Mouse (Mus musculus): ENCODE data around the gene Nox3.
A peak's percentile ranks its signal among the peaks of the same experiment; 100 is the strongest.

Gene Nox3

DNA sequence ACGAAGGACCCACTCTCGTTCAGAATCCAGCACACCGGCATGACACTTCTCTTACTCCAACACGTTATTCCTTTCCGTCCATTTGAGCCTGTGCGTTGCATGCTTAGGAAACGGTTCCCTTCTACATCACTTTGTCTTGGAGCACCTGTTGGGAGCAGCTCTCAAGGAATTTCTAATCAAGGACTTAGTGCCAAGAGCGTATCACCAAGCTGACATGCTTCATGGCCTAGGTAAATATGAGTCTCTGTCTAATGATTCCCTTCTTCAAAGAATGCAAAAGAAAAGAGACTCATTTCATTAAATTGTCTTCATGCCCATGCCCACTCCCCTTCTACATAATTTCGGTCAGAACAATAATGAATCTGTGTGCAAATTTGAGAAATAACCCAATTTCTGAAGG lies at the start of gene Nox3:
Gene Nox3, minus strand, starts transcription at position 101 of the 400 bp plus-strand sequence.
- no peak for DNase-seq

DNA sequence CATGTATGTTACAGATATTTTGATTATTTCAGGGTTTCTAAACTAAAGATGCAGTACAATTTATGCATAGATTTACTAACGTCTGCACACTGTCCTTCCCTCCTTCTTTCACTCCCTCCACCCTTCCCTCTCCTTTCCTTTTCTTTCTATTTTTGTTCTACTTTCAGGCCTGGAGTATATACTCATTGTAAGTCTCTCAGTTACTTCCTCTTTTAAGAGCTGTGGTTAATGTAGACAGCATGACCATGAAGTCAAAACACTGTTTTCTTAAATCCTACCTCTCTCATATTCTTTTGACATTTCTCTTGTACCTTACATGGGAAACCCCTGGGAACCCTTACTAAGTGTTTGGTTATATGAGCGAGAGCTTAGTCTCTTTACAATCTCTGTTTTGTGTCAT lies 48.3 kb upstream of the Nox3 start:
- DNase-seq: no peak

DNA sequence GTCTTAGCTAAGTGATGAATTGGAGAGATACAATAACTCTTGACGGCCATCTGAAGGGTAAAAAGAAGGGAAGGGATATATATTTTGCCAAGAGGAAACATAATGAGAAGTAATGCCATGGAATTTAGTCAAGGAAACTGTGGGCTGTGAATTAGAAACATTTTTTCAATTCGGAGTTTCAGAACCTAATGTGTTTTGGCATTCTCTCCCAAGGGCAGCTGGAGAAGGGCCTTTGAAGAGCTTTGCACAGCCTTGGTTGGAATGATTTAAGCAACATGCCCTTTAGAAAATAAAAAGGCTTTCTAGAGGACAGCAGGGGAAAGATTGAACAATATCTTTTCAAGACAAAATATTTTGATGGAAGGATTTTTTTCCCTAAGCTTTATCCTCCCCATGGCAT lies 40.9 kb upstream of the Nox3 start:
- DNase-seq: no peak

DNA sequence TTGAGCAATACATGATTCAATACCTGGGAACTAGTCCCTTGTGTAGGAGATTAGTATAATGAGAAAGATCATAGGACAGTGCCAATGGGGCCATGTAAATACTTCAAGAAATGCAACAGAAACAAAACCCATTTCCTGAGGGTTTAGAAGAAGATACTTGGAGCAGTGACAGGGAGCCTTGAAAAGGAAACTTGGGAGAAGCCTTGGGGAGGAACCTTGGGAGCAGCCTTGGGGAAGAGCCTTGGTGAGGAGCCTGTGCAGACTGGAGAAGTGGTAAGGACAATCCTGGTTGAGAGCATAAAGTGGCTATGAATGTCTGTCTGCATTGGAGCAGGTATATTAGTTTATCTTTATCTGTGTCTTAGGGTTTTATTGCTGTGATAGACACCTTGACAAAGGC lies 38.2 kb upstream of the Nox3 start:
- no peak for DNase-seq

DNA sequence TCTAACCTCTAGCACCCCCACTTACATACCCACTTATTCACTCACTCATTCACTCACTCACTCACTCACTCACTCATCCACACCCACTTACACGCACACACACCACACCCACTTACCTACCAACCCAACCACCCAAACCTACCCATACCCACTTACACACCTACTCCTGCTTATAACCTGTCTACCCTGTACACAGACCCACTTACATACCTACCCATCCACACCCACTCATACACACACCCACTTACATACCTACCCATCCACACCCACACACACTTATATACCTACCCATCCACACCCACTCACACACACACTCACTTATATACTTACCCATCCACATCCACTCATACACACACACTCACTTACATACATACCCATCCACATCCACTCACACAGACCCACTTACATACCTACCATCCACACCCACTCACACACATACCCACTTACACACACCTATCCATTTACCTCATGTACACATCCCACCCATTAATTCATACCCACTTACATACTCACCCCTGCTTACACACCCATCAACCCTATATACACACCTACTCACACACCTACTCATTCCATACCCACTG lies 9.4 kb upstream of the Nox3 start:
- no peak for DNase-seq

DNA sequence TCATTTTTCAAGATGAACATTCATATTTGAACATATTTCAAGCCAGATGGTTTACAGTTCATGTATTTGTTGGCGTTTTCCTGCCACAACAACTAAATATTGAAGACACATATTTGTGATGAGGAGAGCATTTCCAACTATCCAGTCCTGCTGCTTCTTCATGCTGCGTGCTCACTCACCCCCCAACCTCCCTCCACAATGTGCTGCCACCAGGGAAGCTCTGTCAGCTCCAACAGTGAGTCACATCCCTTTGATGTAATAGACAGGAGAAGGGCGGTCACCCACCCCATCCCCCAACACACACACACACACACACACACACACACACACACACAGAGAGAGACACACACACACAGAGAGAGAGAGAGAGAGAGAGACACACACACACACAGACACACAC lies 6.3 kb upstream of the Nox3 start:
- no peak for DNase-seq

DNA sequence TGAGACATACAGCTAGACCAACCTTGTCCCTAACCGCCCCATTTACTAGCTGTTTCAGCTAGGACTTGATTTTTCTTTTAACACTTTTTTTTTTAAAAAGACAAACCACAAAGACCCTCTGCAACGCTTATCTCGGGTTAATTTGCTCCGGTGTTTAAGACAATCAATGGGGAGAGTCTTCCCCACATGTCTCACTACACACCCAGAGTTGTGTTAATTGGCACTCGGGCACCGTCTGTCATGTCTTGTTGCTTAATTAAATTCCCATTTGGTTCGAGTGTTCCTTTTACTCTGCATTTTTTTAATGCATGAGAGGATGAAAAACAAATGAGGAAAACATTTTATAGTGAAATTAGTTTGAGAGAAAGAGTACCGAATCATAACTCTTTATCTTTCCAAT lies 3.2 kb downstream of the Nox3 start:
- no peak for DNase-seq

DNA sequence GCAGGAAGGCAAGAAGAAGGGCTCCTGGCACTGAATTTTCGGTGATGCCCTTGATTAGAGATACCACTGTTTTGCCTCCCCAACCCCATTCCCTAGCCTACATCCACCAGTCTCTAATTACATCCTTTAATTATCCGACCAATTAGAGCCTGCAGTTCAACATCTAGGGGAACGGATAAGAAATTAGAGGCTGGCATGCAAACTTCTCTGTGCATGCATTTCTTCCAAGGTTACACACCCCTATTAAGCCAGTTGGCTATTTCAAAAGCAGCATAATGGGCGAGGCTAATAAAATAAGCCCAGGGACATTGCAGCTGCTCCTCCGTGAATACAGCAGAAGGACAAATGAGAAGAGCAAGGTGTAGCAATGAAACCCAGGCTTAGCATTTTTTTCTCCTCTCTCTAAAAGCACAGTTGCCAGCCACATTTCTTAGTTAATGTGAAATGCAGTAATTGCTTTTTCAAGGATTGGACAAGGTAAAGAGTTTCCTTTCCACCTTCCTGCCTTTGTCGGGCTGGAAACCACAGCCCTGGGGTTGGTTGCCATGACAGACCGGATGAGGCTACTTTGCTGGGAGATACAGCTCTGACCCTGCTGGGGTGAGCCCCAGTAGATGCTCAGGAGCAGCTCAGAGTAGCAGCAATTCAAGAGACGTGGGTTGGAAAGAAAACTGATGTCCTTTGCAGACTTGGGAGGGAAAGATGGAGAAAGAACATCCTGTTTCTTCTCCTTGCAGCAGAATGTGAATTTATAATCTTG lies 5.4 kb downstream of the Nox3 start:
- DNase-seq: no peak

DNA sequence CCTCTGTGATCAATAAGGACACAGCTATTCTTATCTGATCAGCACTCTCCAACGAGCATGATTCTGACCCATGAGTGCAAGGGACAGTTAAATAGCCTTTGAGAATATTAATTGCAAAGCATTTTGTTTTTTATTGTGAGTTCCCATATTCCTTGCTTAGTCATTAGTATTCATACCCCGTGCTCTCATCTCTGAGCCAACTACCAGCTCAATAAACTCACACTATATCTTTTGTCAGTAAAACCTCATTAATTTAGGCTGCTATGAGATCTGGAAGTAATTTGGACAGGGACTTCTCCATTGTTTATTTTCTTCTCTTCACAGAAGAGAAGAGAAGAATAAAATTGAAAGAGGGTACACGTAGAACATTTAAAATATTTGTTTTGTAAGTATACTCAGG lies 12.4 kb downstream of the Nox3 start:
- no peak for DNase-seq

DNA sequence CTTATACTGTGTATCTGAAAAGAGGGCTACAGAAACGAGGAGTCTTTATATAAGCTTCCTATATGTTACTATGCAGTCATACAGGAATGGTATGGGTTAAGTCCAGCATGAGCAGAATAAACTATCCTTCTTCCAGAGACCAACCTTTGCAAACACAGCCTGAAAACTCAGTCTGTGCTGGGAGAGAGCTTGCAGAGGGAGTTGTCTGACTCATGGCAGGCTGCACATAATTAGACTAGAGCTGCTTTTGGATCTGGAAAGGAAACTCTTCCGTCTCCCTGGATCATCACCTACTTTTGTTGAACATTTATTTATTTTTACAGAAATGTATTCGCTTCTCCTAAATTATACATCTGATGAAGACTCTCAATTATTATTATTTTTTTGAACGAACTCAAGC lies 26.8 kb downstream of the Nox3 start:
- no peak for DNase-seq

DNA sequence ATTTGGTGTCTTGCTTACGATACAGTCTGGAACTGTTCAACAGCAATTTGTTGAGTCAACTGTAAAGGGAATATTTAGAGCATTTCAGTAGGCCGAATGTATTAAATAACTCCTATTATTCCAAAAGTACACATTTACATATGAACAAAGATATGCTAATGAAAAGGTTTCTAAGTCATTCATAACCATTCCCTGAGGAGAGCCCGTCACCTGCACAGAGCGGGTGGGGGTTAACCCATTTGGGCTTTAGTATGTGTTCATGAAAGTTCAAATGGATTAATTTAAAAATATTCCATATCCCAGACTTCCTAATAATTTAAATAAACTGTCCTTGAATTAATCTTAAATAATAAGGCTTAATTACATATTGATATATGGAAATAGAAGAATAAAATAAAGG lies 28.8 kb downstream of the Nox3 start:
- DNase-seq: no peak

DNA sequence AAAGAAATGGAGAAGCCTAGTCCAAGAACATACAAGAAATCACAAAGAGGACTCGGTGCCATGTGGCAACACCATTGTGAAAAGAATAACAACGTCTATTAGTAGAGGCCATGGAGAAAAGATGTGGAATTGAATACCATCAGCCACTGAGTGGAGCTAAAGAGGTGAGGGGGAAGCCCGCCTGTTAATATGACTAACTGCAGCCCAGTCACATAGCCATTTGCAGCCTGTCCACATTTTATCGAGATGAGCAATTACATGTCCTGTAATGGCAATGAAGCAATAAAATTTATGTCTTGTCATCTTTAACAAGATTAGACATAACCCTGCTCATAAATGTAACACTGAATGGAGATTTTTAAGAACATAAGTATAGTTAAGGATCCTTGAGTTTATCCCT lies 30.7 kb downstream of the Nox3 start:
- DNase-seq: no peak

DNA sequence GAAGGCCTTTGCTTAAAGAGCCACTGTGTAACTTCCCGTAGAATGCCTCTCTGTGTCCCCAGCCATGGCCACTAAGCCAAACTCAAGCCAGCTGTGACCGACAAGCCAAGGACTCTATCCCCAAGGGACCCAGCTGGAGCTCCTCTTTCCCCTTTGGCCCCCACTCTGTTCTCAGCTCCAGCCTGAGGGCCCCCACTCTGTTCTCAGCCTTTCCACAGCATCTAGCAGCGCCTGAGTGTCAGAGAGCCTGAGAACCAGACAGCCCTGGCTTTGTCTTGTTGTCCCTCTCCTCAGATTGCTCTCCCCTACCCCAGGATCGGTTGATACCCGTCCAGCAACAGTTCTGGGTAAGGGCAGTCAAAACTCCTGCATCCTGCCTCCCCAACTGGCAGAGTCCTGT lies 36.6 kb downstream of the Nox3 start:
- no peak for DNase-seq

DNA sequence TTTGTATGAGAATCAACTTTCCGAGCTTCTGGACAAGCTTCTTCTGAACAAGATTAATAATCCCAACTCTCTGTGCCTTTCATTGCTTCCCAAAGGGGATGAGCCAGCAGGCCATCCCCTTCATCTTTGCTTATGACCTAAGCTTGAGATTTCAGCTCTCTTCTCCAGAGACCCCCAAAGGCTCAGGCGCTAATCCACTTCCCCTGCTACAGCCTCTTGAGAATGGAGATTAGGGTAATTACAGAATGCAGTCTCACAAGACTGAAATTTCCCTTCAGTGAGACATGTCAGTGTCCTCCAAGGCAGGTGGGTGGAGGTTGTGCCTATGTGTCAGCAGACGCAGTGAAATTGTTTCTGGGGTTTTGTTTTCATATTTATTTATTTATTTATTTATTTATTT lies 45.7 kb downstream of the Nox3 start:
- no peak for DNase-seq

DNA sequence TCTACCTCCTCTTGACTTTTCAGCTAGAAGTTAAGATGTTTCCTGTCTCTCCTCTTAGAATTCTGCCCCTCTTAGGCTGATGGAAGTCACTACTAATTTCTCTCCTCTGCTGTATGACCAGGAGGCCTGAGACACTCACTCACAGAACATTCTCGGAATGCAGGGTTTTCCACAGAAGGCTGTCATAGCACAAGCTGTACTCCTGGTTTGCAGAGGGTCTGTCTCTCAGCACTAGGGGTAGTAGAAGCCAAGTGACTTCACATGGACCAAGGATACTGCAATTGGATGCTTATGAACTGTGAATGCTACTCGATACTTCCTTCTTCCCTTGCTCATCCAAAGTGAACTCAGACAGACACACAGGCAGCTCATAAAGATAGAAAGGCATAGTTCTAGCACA lies 52.5 kb downstream of the Nox3 start:
- no peak for DNase-seq

DNA sequence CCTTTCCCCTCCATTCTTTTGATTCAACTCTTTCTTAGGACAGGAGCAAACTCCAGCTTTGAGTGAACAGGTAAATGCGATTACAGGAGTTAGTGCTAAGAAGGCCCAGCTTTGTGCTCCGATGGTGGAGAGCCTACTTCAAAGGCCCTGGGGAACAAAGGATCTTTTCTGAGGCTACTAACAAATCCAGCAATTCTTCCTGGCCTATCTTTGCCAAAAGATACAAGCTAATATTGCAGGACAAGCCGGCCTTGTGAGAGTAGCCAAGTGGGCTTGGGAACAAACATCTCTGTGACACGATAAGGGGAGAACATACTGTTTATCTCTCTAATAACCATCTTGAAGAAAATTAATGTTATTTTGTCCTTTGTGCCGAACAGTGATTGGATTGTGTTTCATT lies 54.6 kb downstream of the Nox3 start:
- DNase-seq: no peak

DNA sequence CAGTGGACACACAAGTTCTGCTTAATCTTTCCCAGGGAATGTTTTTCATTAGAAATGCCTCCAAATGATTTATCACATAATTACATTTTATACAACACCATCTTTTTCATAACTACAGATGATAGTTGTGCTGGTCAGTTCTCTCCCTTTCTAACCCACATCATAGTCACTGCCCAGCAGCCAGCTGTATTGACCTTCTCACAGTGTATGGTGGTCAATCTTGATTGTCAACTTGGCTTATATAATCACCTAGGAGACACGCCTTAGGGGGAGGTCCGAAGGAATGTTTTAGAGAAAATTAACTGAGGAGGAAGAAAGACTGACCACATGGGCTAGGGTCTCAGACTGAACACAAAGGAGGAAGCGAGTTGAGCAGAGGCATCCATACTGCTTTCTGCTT lies 57.3 kb downstream of the Nox3 start:
- no peak for DNase-seq

DNA sequence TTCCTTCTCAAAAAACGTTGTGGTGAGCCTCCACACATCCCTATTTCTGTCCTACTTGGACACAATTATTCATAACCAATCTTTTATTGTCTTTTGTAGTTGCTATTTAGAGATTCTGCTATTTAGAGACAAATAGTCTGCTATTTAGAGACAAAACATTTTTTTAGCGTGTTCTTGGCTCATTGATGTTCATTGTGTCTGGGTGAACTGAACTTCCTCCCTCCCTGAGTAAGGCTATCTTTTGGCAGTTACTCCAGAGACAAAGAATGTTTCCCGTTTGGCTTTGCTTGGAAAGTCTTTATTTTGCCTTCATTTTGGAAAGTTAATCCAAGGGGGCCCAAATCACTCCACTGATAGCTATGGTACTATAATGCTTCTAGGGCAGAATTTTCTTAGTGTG lies 63.6 kb downstream of the Nox3 start:
- DNase-seq: no peak

DNA sequence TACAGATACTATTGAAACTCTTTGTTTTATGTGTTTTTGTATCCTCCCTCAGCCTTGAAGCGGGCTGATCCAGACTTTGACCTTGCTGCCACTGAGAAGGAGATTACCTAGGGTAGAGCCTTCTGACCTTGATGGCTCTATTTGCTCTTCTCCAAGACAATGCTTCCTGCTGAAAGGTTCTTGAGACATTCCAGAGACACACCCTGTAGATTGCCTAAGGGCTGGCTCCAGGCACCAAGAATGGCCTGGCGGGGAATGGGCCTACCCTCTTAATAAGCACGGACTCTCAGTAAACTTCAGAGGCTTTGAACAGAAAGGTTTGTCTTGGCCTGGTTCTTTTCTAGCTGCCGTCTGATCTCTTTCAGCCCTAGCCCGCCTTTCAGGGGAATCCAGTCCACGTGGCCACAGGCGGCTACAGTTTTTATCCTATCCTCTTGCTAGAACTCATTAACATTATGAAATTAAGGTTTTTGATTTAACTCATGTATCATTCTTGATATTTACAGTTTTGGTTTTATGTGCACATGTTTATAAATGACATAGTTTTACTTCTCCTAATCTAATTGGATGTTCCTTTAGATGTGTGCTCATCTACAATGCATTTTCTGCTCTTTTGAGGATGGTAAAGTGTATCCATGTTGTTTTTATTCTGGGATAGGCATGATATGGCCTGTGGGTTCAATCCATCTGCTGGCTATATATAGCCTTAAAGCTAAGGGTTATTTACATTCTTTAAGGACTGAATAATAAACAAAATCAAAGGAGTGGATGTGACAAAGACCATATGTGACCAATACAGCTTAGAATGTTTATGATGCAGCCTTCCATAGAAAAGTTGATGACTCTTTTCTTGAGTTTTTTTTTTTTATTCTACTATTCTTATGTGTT lies 79.5 kb downstream of the Nox3 start:
- no peak for DNase-seq

DNA sequence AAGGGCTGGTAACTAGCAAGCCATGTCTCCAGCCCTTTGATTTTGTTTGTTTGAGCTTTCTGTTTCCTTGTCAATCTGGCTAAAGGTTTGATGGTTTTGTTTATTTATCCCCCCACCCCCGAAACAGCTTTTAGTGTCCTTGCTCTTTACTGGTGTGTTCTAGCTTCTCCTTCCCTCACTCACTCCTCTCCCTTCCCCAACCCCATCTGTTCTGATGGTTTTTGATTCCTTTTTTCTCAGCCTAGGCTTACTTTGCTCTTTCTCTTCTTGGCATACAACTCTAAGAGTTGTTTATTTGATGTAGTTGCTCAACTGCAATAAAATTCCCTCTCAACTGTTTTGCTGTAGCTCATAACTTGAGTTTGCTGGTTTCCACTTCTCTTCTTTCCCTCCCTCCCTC lies 80.5 kb downstream of the Nox3 start:
- DNase-seq: no peak

DNA sequence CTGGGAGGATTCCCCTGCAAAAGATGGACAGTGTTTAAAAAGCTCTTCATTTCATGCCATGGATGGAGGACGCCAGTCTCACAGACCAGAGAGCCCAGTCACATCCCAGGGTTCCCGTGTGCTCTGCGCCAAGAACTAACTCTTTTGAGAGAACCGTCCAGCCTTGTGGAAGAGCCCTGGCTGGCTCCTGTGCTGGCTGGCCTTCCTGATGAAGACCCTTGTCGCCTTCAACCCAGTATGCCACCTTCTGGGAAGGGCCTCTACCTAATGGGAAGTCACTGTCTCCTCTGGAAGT lies 84.3 kb downstream of the Nox3 start:
- DNase-seq: no peak

DNA sequence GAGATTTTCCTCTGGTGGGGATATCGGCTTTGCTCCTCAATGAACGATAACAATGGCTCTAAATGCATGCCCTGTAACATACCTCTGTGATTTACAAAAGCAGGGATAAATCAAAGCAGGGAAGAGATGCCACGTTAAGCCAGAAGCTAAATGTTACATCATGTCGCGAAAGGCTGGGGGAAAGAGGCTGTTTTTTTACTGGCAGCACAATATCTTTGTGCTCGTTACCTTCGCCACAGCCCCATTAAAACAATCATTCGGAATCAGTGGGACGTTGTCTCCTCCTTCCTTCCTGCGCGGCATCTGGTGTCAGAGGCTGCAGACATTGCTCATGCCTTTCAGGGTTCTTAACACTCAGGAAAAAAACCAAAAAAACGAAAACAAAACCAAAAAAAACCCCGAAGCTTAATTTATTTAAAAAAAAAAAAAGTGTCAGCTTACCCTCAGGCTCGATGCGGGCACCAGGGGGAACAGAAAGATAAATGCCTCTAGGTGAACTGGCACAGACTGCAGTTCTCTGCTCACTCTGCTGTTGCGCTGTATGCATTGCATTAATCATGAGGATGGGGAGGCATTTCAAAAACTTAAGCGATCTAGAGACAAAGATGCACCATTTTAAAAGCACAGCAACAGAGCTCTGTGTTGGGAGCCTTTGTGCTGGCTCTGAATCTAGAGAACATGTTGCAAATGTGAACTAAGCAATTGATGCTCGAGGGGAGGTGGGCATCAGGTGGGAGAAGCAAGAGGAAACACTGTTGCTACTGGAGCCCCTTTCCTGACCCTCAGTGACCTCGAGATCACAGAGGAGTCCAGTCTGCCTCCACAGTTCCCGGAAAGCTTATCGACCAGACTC lies 84.9 kb downstream of the Nox3 start:
- peak; percentile 55 to 63 for DNase-seq

DNA sequence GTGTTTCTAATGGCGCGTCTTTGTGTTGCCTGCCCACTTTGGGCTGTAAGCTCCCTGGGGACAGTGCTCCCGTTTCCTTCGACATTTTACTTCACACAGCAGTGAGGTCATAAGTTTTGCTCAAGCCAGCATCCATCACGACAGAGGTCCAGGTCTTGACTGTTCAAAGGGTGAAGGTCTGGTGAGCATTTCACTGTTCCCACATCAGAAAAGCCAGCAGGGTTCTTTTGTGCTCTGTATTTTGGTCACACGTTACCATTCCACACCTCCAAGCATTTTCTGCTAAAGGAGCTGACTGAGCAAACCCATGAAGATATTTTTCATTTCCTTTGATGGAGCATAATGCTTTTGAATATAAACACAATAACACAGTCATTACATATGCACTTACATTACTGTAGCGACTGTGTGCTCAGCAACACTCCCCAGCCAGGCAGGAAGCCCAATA lies 85.7 kb downstream of the Nox3 start:
- DNase-seq: peak; percentile 21 to 35

Data from cerebellum, postnatal 10 days (tissue).